Comparison of ENCODE assay signal across 26 mouse cellular contexts in the genomic region with DNA sequence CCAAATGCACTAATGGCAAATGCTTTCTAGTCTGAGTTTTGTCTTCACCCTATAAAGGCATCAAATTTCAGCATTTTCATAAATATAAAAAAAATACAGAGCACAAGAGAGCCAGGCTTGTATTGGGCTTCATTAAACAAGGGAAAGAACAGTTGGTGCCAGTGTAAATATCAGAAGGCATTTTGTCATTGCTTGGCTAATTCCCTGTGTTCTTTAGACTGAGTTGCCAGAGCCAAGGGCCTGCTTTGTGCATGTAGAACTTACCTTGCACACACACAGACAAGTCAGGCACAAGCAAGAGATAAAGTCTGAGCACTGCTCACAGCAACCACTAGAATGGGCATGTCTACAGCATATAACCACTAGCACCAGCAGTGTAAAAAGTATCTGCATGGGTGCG. TPM values are rescaled to one million over a fixed set of nuclear protein-coding genes. Genes with fewer than 3 reads are reported as not detected.
A peak's percentile ranks its signal among the peaks of the same experiment; 100 is the strongest.
DNase-seq lines count a peak whose midpoint lies in the region; ATAC-seq lines count a peak whose summit lies in the region.
"Had no signal": no experiment of that assay in that cellular context is flagged by ENCODE, and none has a peak within 500 bp of the region (broad histone marks: within the 10 kb centered on the region; RNA-seq: fewer than 3 reads in every experiment).

No protein-coding gene starts in this region.

- no peak for DNase-seq in forebrain, embryonic 11.5 days (ENCODE audit: low spot score)
- DNase-seq in layer of hippocampus, adult 9-11 months = peak; percentile 30
- no peak for DNase-seq in layer of hippocampus, postnatal 36 days
- peak; percentile 27 for DNase-seq in lung, postnatal 36 days
- DNase-seq in lung, postnatal 4 days = no peak
- DNase-seq in thymus, postnatal 25 days = no peak
- DNase-seq: adrenal gland, postnatal 25 days; cerebellum, adult 8-10 months; cerebellum, postnatal 36 days; embryo, embryonic 11 days; gastrocnemius, postnatal 36 days; kidney, adult 8-10 months; kidney, postnatal 10 days; thymus, adult 18-20 months had no signal

- no peak overlapping the region for H3K27ac ChIP-seq in forebrain, embryonic 16.5 days (ENCODE audit: low read length)
- no peak overlapping the region for H3K27ac ChIP-seq in forebrain, embryonic 11.5 days (ENCODE audit: low read depth, low read length)
- H3K27ac ChIP-seq: embryonic facial prominence, embryonic 13.5 days; limb, embryonic 13.5 days; liver, embryonic 14.5 days; midbrain, embryonic 10.5 days; stomach, embryonic 15.5 days had no signal

- no peaks in the 10 kb centered on the region for H3K4me1 ChIP-seq in forebrain, embryonic 16.5 days (replicated peaks; ENCODE audit: control insufficient read depth, insufficient read depth, low read length)
- H3K4me1 ChIP-seq in forebrain, embryonic 11.5 days (replicated peaks; ENCODE audit: control insufficient read depth, insufficient read depth, low read length) = no peaks in the 10 kb centered on the region
- H3K4me1 ChIP-seq: embryonic facial prominence, embryonic 13.5 days; midbrain, embryonic 10.5 days; stomach, embryonic 15.5 days had no signal

- H3K4me3 ChIP-seq in forebrain, embryonic 16.5 days (replicated peaks; ENCODE audit: low read length) = no peak overlapping the region
- no peak overlapping the region for H3K4me3 ChIP-seq in forebrain, embryonic 11.5 days (ENCODE audit: low read depth, low read length)
- H3K4me3 ChIP-seq: embryonic facial prominence, embryonic 13.5 days; erythroblast, embryonic 14.5 days; limb, embryonic 13.5 days; midbrain, embryonic 10.5 days; myocyte; stomach, embryonic 15.5 days had no signal

- ATAC-seq in forebrain, embryonic 16.5 days = 0 out of 2 replicates have a peak, but pooled peaks have one; percentile 12
- no peak for ATAC-seq in forebrain, embryonic 11.5 days (replicated peaks; ENCODE audit: low FRiP score)
- ATAC-seq: CD4-positive, CD25-positive, alpha-beta regulatory T cell, adult 4 months; inflammation-experienced regulatory T-cells, adult 6 months; midbrain, embryonic 16.5 days had no signal

- no peaks in the 10 kb centered on the region for H3K9me3 ChIP-seq in forebrain, embryonic 16.5 days (ENCODE audit: control insufficient read depth, low read length)
- H3K9me3 ChIP-seq in forebrain, embryonic 11.5 days (ENCODE audit: control insufficient read depth, low read length) = no peaks in the 10 kb centered on the region
- H3K9me3 ChIP-seq: embryonic facial prominence, embryonic 13.5 days; limb, embryonic 13.5 days; midbrain, embryonic 10.5 days; stomach, embryonic 15.5 days had no signal

- H3K27me3 ChIP-seq in forebrain, embryonic 16.5 days (replicated peaks; ENCODE audit: control insufficient read depth, insufficient read depth, low read length) = no peaks in the 10 kb centered on the region
- no peaks in the 10 kb centered on the region for H3K27me3 ChIP-seq in forebrain, embryonic 11.5 days (ENCODE audit: control insufficient read depth, insufficient read depth, low read length)
- H3K27me3 ChIP-seq: embryonic facial prominence, embryonic 13.5 days; limb, embryonic 13.5 days; stomach, embryonic 15.5 days had no signal

- peaks cover 8% of the 10 kb centered on the region for H3K36me3 ChIP-seq in forebrain, embryonic 16.5 days (ENCODE audit: control insufficient read depth, insufficient read depth)
- H3K36me3 ChIP-seq in forebrain, embryonic 11.5 days (ENCODE audit: control insufficient read depth, insufficient read depth, low read length) = peaks cover 3% of the 10 kb centered on the region; the same call in 1 of the 2 replicates
- H3K36me3 ChIP-seq: stomach, embryonic 15.5 days had no signal

- WGBS in forebrain, embryonic 16.5 days = 95% methylated on average over 1 of the region's 1 CpGs
- WGBS in forebrain, embryonic 11.5 days = 89% methylated on average over 1 of the region's 1 CpGs

- no peak overlapping the region for H3K4me2 ChIP-seq in forebrain, embryonic 16.5 days (ENCODE audit: low read length)
- no peak overlapping the region for H3K4me2 ChIP-seq in forebrain, embryonic 11.5 days (ENCODE audit: low read depth, low read length, severe bottlenecking)
- H3K4me2 ChIP-seq: embryonic facial prominence, embryonic 13.5 days; limb, embryonic 13.5 days; stomach, embryonic 15.5 days had no signal

- no peak overlapping the region for H3K9ac ChIP-seq in forebrain, embryonic 16.5 days (replicated peaks; ENCODE audit: low read depth, low read length)
- no peak overlapping the region for H3K9ac ChIP-seq in forebrain, embryonic 11.5 days (ENCODE audit: low read length)
- H3K9ac ChIP-seq: embryonic facial prominence, embryonic 13.5 days; limb, embryonic 13.5 days; liver, embryonic 14.5 days; stomach, embryonic 15.5 days had no signal

RNA-seq across cellular contexts. Expression of gene Lancl1, which starts 40.1 kb away (rescaled TPM):
- polyA plus RNA-seq in forebrain, embryonic 16.5 days (2015; fragmentation: Nextera tagmentation; extraction: Ambion mirVana) = 198 and 201 TPM in 2 replicates
- 75.4 and 85.7 TPM in 2 replicates for polyA plus RNA-seq in forebrain, embryonic 11.5 days (2014; fragmentation: Nextera tagmentation; extraction: Ambion mirVana)
- total RNA-seq in layer of hippocampus, postnatal 36 days (2021) = 100 to 1,000 TPM; 178 to 205 TPM

RNA-seq across cellular contexts. Expression of gene Myl1, which starts 53.4 kb away (rescaled TPM):
- 0.38 and 2.5 TPM in 2 replicates for polyA plus RNA-seq in forebrain, embryonic 16.5 days (2015; fragmentation: Nextera tagmentation; extraction: Ambion mirVana)
- polyA plus RNA-seq in forebrain, embryonic 11.5 days (2014; fragmentation: Nextera tagmentation; extraction: Ambion mirVana) = 0.32 TPM in 1 of 2 replicates, not detected in the other
- under 1 TPM; 0.56 to 0.97 TPM for total RNA-seq in layer of hippocampus, postnatal 36 days (2021)
- total RNA-seq: neutrophil, adult 5-6 weeks had no signal
- polyA plus RNA-seq: CD4-positive, CD25-positive, alpha-beta regulatory T cell, adult 4 months; erythroblast, embryonic 14.5 days; inflammation-experienced regulatory T-cells, adult 6 months had no signal

Comparison
In these comparisons a context has a peak if more than half of its experiments do, and no peak if none do; other contexts are left out.
1. DNase-seq: peak in layer of hippocampus, adult 9-11 months (single experiment) and lung, postnatal 36 days (single experiment); none in forebrain, embryonic 11.5 days (single experiment), layer of hippocampus, postnatal 36 days (0 of 2), lung, postnatal 4 days (0 of 2) and thymus, postnatal 25 days (single experiment).